Mouse (Mus musculus) heart, embryonic 10.5 days (tissue): ENCODE measurements around the gene Acaa1b. TPM values are rescaled to one million over a fixed set of nuclear protein-coding genes. Genes with fewer than 3 reads are reported as not detected.

ENCODE experiments used
- DNase-seq: peaks from one replicate; pipeline ENCODE4 v3.0.0-alpha.2; 2017; ENCODE audit warnings: low spot score
- H3K27ac ChIP-seq: fragments of 300-500 bp; sonication (generic); 2 replicates; pipeline ENCODE4 v1.5.1; 2016; ENCODE audit warnings: mild to moderate bottlenecking
- H3K27me3 ChIP-seq: fragments of 300-500 bp; sonication (generic); 2 replicates; pipeline ENCODE4 v1.6.1; 2016; ENCODE audit warnings: mild to moderate bottlenecking; ENCODE audit not compliant: poor library complexity, insufficient read depth, severe bottlenecking
- H3K36me3 ChIP-seq: fragments of 300-500 bp; sonication (generic); 2 replicates; pipeline ENCODE4 v1.6.1; 2016; ENCODE audit warnings: mild to moderate bottlenecking, moderate library complexity
- H3K4me1 ChIP-seq: fragments of 300-500 bp; sonication (generic); 2 replicates; pipeline ENCODE4 v1.6.1; 2016; ENCODE audit warnings: mild to moderate bottlenecking
- H3K4me3 ChIP-seq: fragments of 300-500 bp; sonication (generic); 2 replicates; pipeline ENCODE4 v1.5.1; 2016; ENCODE audit warnings: mild to moderate bottlenecking, moderate library complexity
- H3K9me3 ChIP-seq: fragments of 300-500 bp; sonication (generic); 2 replicates; pipeline ENCODE4 v1.6.1; 2016; ENCODE audit warnings: mild to moderate bottlenecking, moderate library complexity
- WGBS: fragments of 180-500 bp; shearing (Covaris S2); methylation state at CpG from one replicate; pipeline ENCODE4 v1.1.7; 2016; 5-methylcytosine and 5-hydroxymethylcytosine counted together
- polyA plus RNA-seq: library from polyadenylated mRNA; unstranded; fragments of >200 nt; fragmentation: Nextera tagmentation; extraction: Ambion mirVana; gene quantifications from 2 replicates; pipeline ENCODE4 v1.2.1, GENCODE M21; 2016

The Acaa1b gene
- polyA plus RNA-seq, 1 experiment from 2014 or later = 0.70 TPM

- H3K9me3 ChIP-seq = no peaks in the 10 kb centered on the region
- no peak for DNase-seq
- no peaks in the 10 kb centered on the region for H3K36me3 ChIP-seq
- peaks cover 17% of the 10 kb centered on the region for H3K4me1 ChIP-seq
- no peak overlapping the region for H3K4me3 ChIP-seq
- no peak overlapping the region for H3K27ac ChIP-seq
- H3K27me3 ChIP-seq = peaks cover 31% of the 10 kb centered on the region
- WGBS = 14% methylated on average over 15 of the region's 15 CpGs
These were observed 56.6 kb downstream of the Acaa1b start for GRCm38 (mm10) chr9:119100177-119100898.

Other genes with a start within 250 kb of the Acaa1b start
- gene Ctdspl, start 230.6 kb downstream of the Acaa1b start, polyA plus RNA-seq = 8.8 and 10.2 TPM in 2 replicates
- gene Vill, start 104.3 kb downstream of the Acaa1b start, polyA plus RNA-seq = 19.1 and 23.1 TPM in 2 replicates
- 18.6 and 19.5 TPM in 2 replicates for gene Plcd1, start 63.6 kb downstream of the Acaa1b start, polyA plus RNA-seq
- 0.87 and 1.2 TPM in 2 replicates for gene Dlec1, start 54.6 kb downstream of the Acaa1b start, polyA plus RNA-seq
- gene Gm47289, start 2.1 kb upstream of the Acaa1b start, polyA plus RNA-seq = not detected in 2 replicates
- not detected in 2 replicates for gene Slc22a13, start 52.0 kb upstream of the Acaa1b start, polyA plus RNA-seq
- gene Oxsr1, start 165.3 kb upstream of the Acaa1b start, polyA plus RNA-seq = 12.0 and 13.6 TPM in 2 replicates
- 86.5 and 91.8 TPM in 2 replicates for gene Acaa1a, start 182.6 kb upstream of the Acaa1b start, polyA plus RNA-seq
- gene Myd88, start 184.3 kb upstream of the Acaa1b start, polyA plus RNA-seq = 11.4 and 11.6 TPM in 2 replicates
- 2.0 and 5.5 TPM in 2 replicates for gene Xylb, start 200.3 kb upstream of the Acaa1b start, polyA plus RNA-seq
- not detected in 2 replicates for gene Slc22a14, start 208.5 kb upstream of the Acaa1b start, polyA plus RNA-seq
- 29.6 and 35.4 TPM in 2 replicates for gene Acvr2b, start 245.0 kb upstream of the Acaa1b start, polyA plus RNA-seq